In the genomic region with DNA sequence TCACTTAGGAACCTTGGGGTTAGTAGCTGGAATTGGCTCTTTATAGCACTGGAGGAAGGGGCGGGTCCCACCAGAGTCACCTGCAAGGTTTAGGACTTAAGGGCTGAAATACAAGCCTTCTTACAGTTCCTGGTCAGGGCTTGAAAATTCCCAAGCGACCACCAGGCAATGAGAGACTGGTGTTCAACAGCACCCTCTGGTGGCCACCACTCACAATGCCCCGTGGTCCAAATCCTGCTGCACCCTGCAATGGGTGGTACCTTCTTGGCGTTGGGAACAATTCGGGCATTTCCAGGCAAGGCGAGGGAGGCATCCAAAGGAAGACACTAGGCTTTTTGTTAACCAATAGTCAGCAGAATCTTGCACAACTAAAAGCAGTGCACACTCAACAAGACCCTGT, we compare ENCODE assay signal across 9 mouse cellular contexts. TPM values are rescaled to one million over a fixed set of nuclear protein-coding genes. Genes with fewer than 3 reads are reported as not detected.
DNase-seq lines count a peak whose midpoint lies in the region; ATAC-seq and TF ChIP-seq lines count a peak whose summit lies in the region.
"Had no signal": no experiment of that assay in that cellular context is flagged by ENCODE, and none has a peak within 500 bp of the region (broad histone marks: within the 10 kb centered on the region; RNA-seq: fewer than 3 reads in every experiment).

No protein-coding gene starts in this region.

- in situ Hi-C loops in ES-E14 (cut with MboI; ENCODE audit: low sequenced_read_pairs in 2 of 2, unreplicated experiment in 2 of 2), result no loop called here

- 47% methylated on average over 6 of the region's 6 CpGs for WGBS in heart, embryonic 11.5 days (ENCODE audit: insufficient replicate concordance)
- WGBS in forebrain, embryonic 14.5 days, result 70% methylated on average over 6 of the region's 6 CpGs

- no peak for ATAC-seq in heart, embryonic 11.5 days (replicated peaks; ENCODE audit: insufficient number of reproducible peaks, low FRiP score, low TSS enrichment)
- no peak for ATAC-seq in forebrain, embryonic 14.5 days

- no peak overlapping the region for H3K9ac ChIP-seq in heart, embryonic 11.5 days (ENCODE audit: low read depth, low read length)
- no peak overlapping the region for H3K9ac ChIP-seq in ES-E14 (ENCODE audit: insufficient read depth, low read depth, low read length, poor library complexity, severe bottlenecking)
- H3K9ac ChIP-seq in forebrain, embryonic 14.5 days (ENCODE audit: low read length), result no peak overlapping the region
- H3K9ac ChIP-seq: liver, embryonic 15.5 days had no signal

- no peaks in the 10 kb centered on the region for H3K36me3 ChIP-seq in heart, embryonic 11.5 days (ENCODE audit: control insufficient read depth, insufficient read depth, low read length)
- no peaks in the 10 kb centered on the region for H3K36me3 ChIP-seq in ES-E14 (ENCODE audit: control insufficient read depth, insufficient read depth, low read length, poor library complexity, severe bottlenecking)
- 0 out of 2 replicates have a peak, but pooled peaks cover 3% of the 10 kb centered on the region for H3K36me3 ChIP-seq in forebrain, embryonic 14.5 days (ENCODE audit: control insufficient read depth, insufficient read depth, low read length)
- H3K36me3 ChIP-seq: liver, embryonic 15.5 days had no signal

- no peak overlapping the region for H3K27ac ChIP-seq in heart, embryonic 11.5 days (ENCODE audit: low read depth, low read length)
- H3K27ac ChIP-seq in ES-E14 (ENCODE audit: insufficient read depth, low read depth, low read length, poor library complexity, severe bottlenecking), result no peak overlapping the region
- H3K27ac ChIP-seq in embryonic fibroblast, embryonic 13.5 days (ENCODE audit: insufficient read depth, low read length), result no peak overlapping the region
- no peak overlapping the region for H3K27ac ChIP-seq in forebrain, embryonic 14.5 days (ENCODE audit: low read depth, low read length)
- H3K27ac ChIP-seq: liver, embryonic 15.5 days had no signal

- peak; percentile 65 for TF ChIP-seq CTCF in embryonic fibroblast, embryonic 13.5 days (IDR thresholded peaks at IDR 0.05; ENCODE audit: borderline replicate concordance, insufficient read depth, low read length)

- no peak overlapping the region for H3K4me2 ChIP-seq in heart, embryonic 11.5 days
- no peak overlapping the region for H3K4me2 ChIP-seq in forebrain, embryonic 14.5 days (ENCODE audit: low read length)
- H3K4me2 ChIP-seq: liver, embryonic 15.5 days had no signal

- no peaks in the 10 kb centered on the region for H3K9me3 ChIP-seq in heart, embryonic 11.5 days (replicated peaks; ENCODE audit: control insufficient read depth, low read length)
- H3K9me3 ChIP-seq in ES-E14 (ENCODE audit: control insufficient read depth, insufficient read depth, low read depth, low read length), result no peaks in the 10 kb centered on the region
- no peaks in the 10 kb centered on the region for H3K9me3 ChIP-seq in forebrain, embryonic 14.5 days (replicated peaks; ENCODE audit: control insufficient read depth, low read length)
- H3K9me3 ChIP-seq: liver, embryonic 15.5 days had no signal

- no peaks in the 10 kb centered on the region for H3K27me3 ChIP-seq in heart, embryonic 11.5 days (ENCODE audit: control insufficient read depth, insufficient read depth, low read length)
- no peaks in the 10 kb centered on the region for H3K27me3 ChIP-seq in forebrain, embryonic 14.5 days (replicated peaks; ENCODE audit: control insufficient read depth, insufficient read depth, low read length)
- H3K27me3 ChIP-seq: liver, embryonic 15.5 days had no signal

- DNase-seq in heart, postnatal 14 days, result peak; percentile 50 to 61
- peak; percentile 69 for DNase-seq in 3T3-L1 (ENCODE audit: low read depth, low spot score)
- DNase-seq in ES-E14 (ENCODE audit: low read depth, low spot score), result peak; percentile 66
- DNase-seq in natural killer cell, adult 2 months (ENCODE audit: low spot score in 2 of 2), result peak; percentile 9 to 39
- DNase-seq in forebrain, embryonic 14.5 days (ENCODE audit: low spot score), result no peak
- no peak for DNase-seq in urinary bladder, postnatal 10 days (ENCODE audit: low spot score)

- TF ChIP-seq POLR2A in embryonic fibroblast, embryonic 13.5 days (IDR thresholded peaks at IDR 0.05; ENCODE audit: low read depth, low read length), result no peak

- intact Hi-C loops in heart, postnatal 14 days (cut with DNase I), result no loop called here

- H3K4me3 ChIP-seq in heart, embryonic 11.5 days (ENCODE audit: low read depth, low read length), result no peak overlapping the region
- H3K4me3 ChIP-seq in ES-E14 (ENCODE audit: insufficient read depth in 1 of 2, low read depth in 1 of 2, low read length in 2 of 2, poor library complexity in 1 of 2, severe bottlenecking in 1 of 2), result no peak overlapping the region
- no peak overlapping the region for H3K4me3 ChIP-seq in embryonic fibroblast, embryonic 13.5 days (ENCODE audit: insufficient read depth, low read length)
- no peak overlapping the region for H3K4me3 ChIP-seq in forebrain, embryonic 14.5 days (ENCODE audit: low read depth, low read length)
- H3K4me3 ChIP-seq: liver, embryonic 15.5 days had no signal

- peaks cover 3% of the 10 kb centered on the region; the same call in 1 of the 2 replicates for H3K4me1 ChIP-seq in heart, embryonic 11.5 days (ENCODE audit: control insufficient read depth, insufficient read depth, low read length)
- H3K4me1 ChIP-seq in ES-E14 (ENCODE audit: control insufficient read depth in 2 of 2, insufficient read depth in 2 of 2, low read length in 2 of 2, poor library complexity in 1 of 2), result peaks cover 0 to 10% of the 10 kb centered on the region in 2 experiments; a peak in 2 of 4 replicates
- no peaks in the 10 kb centered on the region for H3K4me1 ChIP-seq in embryonic fibroblast, embryonic 13.5 days (ENCODE audit: control insufficient read depth, insufficient read depth, low read length)
- H3K4me1 ChIP-seq in forebrain, embryonic 14.5 days (ENCODE audit: control insufficient read depth, insufficient read depth, low read length), result no peaks in the 10 kb centered on the region

TF ChIP-seq in ES-E14, 5 proteins besides CTCF, POLR2A, EP300 and RAD21:
- TF ChIP-seq HCFC1 (IDR thresholded peaks at IDR 0.05; ENCODE audit: borderline replicate concordance, insufficient read depth, low read length) (no peak), ZNF384 (IDR thresholded peaks at IDR 0.05; ENCODE audit: low read depth, low read length) (no peak), ZC3H11A (IDR thresholded peaks at IDR 0.05; ENCODE audit: borderline replicate concordance, low read depth, low read length) (no peak), MAFK (IDR thresholded peaks at IDR 0.05; ENCODE audit: insufficient read depth, low read depth, low read length) (no peak), CHD2 (IDR thresholded peaks at IDR 0.05; ENCODE audit: low read depth, low read length) (no peak)

RNA-seq across cellular contexts. Expression of gene Pheta1, which starts 30.4 kb away (rescaled TPM):
- total RNA-seq in heart, postnatal 14 days (2021), result 10 to 100 TPM; 13.2 to 13.6 TPM
- polyA plus RNA-seq in heart, embryonic 11.5 days (2014; fragmentation: Nextera tagmentation; extraction: Ambion mirVana), result 10.6 and 11.8 TPM in 2 replicates
- total RNA-seq in ES-E14 (2012; rRNA removed), result 13.4 and 13.6 TPM in 2 replicates
- polyA plus RNA-seq in embryonic fibroblast, embryonic 13.5 days (2011; ENCODE audit: insufficient read length, low read depth, missing spikeins), result 4.8 and 6.4 TPM in 2 replicates
- 34.7 and 41.4 TPM in 2 replicates for polyA plus RNA-seq in forebrain, embryonic 14.5 days (2014; fragmentation: Nextera tagmentation; extraction: Ambion mirVana)

RNA-seq across cellular contexts. Expression of gene Sh2b3, which starts 41.8 kb away (rescaled TPM):
- total RNA-seq in heart, postnatal 14 days (2021), result 10 to 100 TPM; 31.8 to 33.6 TPM
- 16.8 and 17.2 TPM in 2 replicates for polyA plus RNA-seq in heart, embryonic 11.5 days (2014; fragmentation: Nextera tagmentation; extraction: Ambion mirVana)
- 9.1 and 10.5 TPM in 2 replicates for total RNA-seq in ES-E14 (2012; rRNA removed)
- 21.1 and 23.6 TPM in 2 replicates for polyA plus RNA-seq in embryonic fibroblast, embryonic 13.5 days (2011; ENCODE audit: insufficient read length, low read depth, missing spikeins)
- 4.4 and 5.4 TPM in 2 replicates for polyA plus RNA-seq in forebrain, embryonic 14.5 days (2014; fragmentation: Nextera tagmentation; extraction: Ambion mirVana)

Comparison
In these comparisons a context has a peak if more than half of its experiments do, and no peak if none do; other contexts are left out.
1. DNase-seq: peak in heart, postnatal 14 days (2 of 2), 3T3-L1 (single experiment), ES-E14 (single experiment) and natural killer cell, adult 2 months (2 of 2); none in forebrain, embryonic 14.5 days (single experiment) and urinary bladder, postnatal 10 days (single experiment).